ENCODE assay signal across 10 mouse cellular contexts in genomic region chr16:22067406-22067805, GRCm38 (mm10). TPM values are rescaled to one million over a fixed set of nuclear protein-coding genes. Genes with fewer than 3 reads are reported as not detected.
A peak's percentile ranks its signal among the peaks of the same experiment; 100 is the strongest.
DNase-seq lines count a peak whose midpoint lies in the region; ATAC-seq and TF ChIP-seq lines count a peak whose summit lies in the region.
"Had no signal": no experiment of that assay in that cellular context is flagged by ENCODE, and none has a peak within 500 bp of the region (broad histone marks: within the 10 kb centered on the region; RNA-seq: fewer than 3 reads in every experiment).

No protein-coding gene starts in this region.

- H3K79me2 ChIP-seq in heart, adult 2 months (replicated peaks; ENCODE audit: control insufficient read depth, insufficient read depth, low read length): no peaks in the 10 kb centered on the region

- no peak for ATAC-seq in heart, embryonic 12.5 days (ENCODE audit: insufficient number of reproducible peaks, low FRiP score)
- ATAC-seq in kidney, postnatal 0 days (replicated peaks; ENCODE audit: low FRiP score, low read depth): no peak

- no peaks in the 10 kb centered on the region for H3K27me3 ChIP-seq in heart, adult 2 months (ENCODE audit: control insufficient read depth, insufficient read depth, low read length)
- no peaks in the 10 kb centered on the region for H3K27me3 ChIP-seq in heart, embryonic 12.5 days (replicated peaks)
- no peaks in the 10 kb centered on the region for H3K27me3 ChIP-seq in kidney, postnatal 0 days (ENCODE audit: insufficient read depth, low read length)
- no peaks in the 10 kb centered on the region for H3K27me3 ChIP-seq in small intestine, adult 2 months (ENCODE audit: control insufficient read depth, insufficient read depth, low read length)
- H3K27me3 ChIP-seq: limb, embryonic 12.5 days; midbrain, embryonic 12.5 days had no signal

- no peaks in the 10 kb centered on the region for H3K36me3 ChIP-seq in heart, adult 2 months (ENCODE audit: control insufficient read depth, insufficient read depth, low read length)
- H3K36me3 ChIP-seq in heart, embryonic 12.5 days: peaks cover 98% of the 10 kb centered on the region
- H3K36me3 ChIP-seq in kidney, postnatal 0 days (ENCODE audit: insufficient read depth, low read length): peaks cover 65% of the 10 kb centered on the region
- peaks cover 27% of the 10 kb centered on the region for H3K36me3 ChIP-seq in small intestine, adult 2 months (ENCODE audit: control insufficient read depth, insufficient read depth, low read length)

- no peak overlapping the region for H3K9ac ChIP-seq in heart, adult 2 months (ENCODE audit: low read depth, low read length)
- H3K9ac ChIP-seq in heart, embryonic 12.5 days: no peak overlapping the region
- no peak overlapping the region for H3K9ac ChIP-seq in kidney, postnatal 0 days (ENCODE audit: low read depth, low read length)
- H3K9ac ChIP-seq: limb, embryonic 12.5 days; midbrain, embryonic 12.5 days had no signal

- no peak overlapping the region for H3K4me3 ChIP-seq in heart, adult 2 months
- no peak overlapping the region for H3K4me3 ChIP-seq in heart, embryonic 12.5 days
- H3K4me3 ChIP-seq in kidney, postnatal 0 days (replicated peaks; ENCODE audit: low read depth, low read length): no peak overlapping the region
- H3K4me3 ChIP-seq in small intestine, adult 2 months (ENCODE audit: low read depth, low read length): no peak overlapping the region
- no peak overlapping the region for H3K4me3 ChIP-seq in left cerebral cortex, adult 2 months
- H3K4me3 ChIP-seq: limb, embryonic 12.5 days; midbrain, embryonic 12.5 days had no signal

- WGBS in heart, adult 2 months: 52% methylated on average over 8 of the region's 8 CpGs
- WGBS in heart, embryonic 12.5 days: 89% methylated on average over 8 of the region's 8 CpGs
- 90% methylated on average over 8 of the region's 8 CpGs for WGBS in kidney, postnatal 0 days
- 82% methylated on average over 8 of the region's 8 CpGs for WGBS in small intestine, adult 2 months

- TF ChIP-seq CTCF in heart, adult 2 months (IDR thresholded peaks at IDR 0.05): no peak
- no peak for TF ChIP-seq CTCF in kidney, postnatal 0 days (IDR thresholded peaks at IDR 0.05; ENCODE audit: low read depth)
- no peak for TF ChIP-seq CTCF in small intestine, adult 2 months (IDR thresholded peaks at IDR 0.05; ENCODE audit: extremely low read depth, insufficient read length, insufficient replicate concordance, low read depth, low read length)
- TF ChIP-seq CTCF in left cerebral cortex, adult 2 months (IDR thresholded peaks at IDR 0.05): no peak

- peaks cover 4% of the 10 kb centered on the region for H3K4me1 ChIP-seq in heart, adult 2 months (ENCODE audit: control insufficient read depth, insufficient read depth, low read length)
- H3K4me1 ChIP-seq in heart, embryonic 12.5 days (replicated peaks): no peaks in the 10 kb centered on the region
- H3K4me1 ChIP-seq in kidney, postnatal 0 days (replicated peaks; ENCODE audit: insufficient read depth, low read length): no peaks in the 10 kb centered on the region
- no peaks in the 10 kb centered on the region; the same call in 1 of the 2 replicates for H3K4me1 ChIP-seq in small intestine, adult 2 months (ENCODE audit: control insufficient read depth, insufficient read depth, insufficient read length, low read length)
- H3K4me1 ChIP-seq: limb, embryonic 12.5 days; midbrain, embryonic 12.5 days had no signal

- no peak overlapping the region for H3K27ac ChIP-seq in heart, adult 2 months
- no peak overlapping the region for H3K27ac ChIP-seq in heart, embryonic 12.5 days (ENCODE audit: poor library complexity, severe bottlenecking)
- H3K27ac ChIP-seq in kidney, postnatal 0 days: no peak overlapping the region
- H3K27ac ChIP-seq in small intestine, adult 2 months (ENCODE audit: insufficient read depth, low read depth, low read length): 0 out of 2 replicates have a peak overlapping the region, but pooled peaks have one; percentile 0
- no peak overlapping the region for H3K27ac ChIP-seq in left cerebral cortex, adult 2 months
- H3K27ac ChIP-seq: limb, embryonic 12.5 days; midbrain, embryonic 12.5 days had no signal

- no peak for TF ChIP-seq POLR2A in heart, adult 2 months (IDR thresholded peaks at IDR 0.05; ENCODE audit: insufficient read depth, low read depth, low read length)
- no peak for TF ChIP-seq POLR2A in small intestine, adult 2 months (IDR thresholded peaks at IDR 0.05; ENCODE audit: low read depth, low read length)

- H3K4me2 ChIP-seq in heart, embryonic 12.5 days: no peak overlapping the region
- no peak overlapping the region for H3K4me2 ChIP-seq in kidney, postnatal 0 days (ENCODE audit: low read length)
- H3K4me2 ChIP-seq: limb, embryonic 12.5 days; midbrain, embryonic 12.5 days had no signal

- TF ChIP-seq EP300 in heart, adult 2 months (IDR thresholded peaks at IDR 0.05; ENCODE audit: insufficient read depth, low read depth, low read length): no peak

- no peaks in the 10 kb centered on the region for H3K9me3 ChIP-seq in heart, embryonic 12.5 days (replicated peaks)
- no peaks in the 10 kb centered on the region for H3K9me3 ChIP-seq in kidney, postnatal 0 days (replicated peaks; ENCODE audit: low read length)
- H3K9me3 ChIP-seq: limb, embryonic 12.5 days; midbrain, embryonic 12.5 days had no signal

- peak; percentile 38 to 65 for DNase-seq in heart, adult 2 months
- DNase-seq in fat pad, adult 2 months (ENCODE audit: extremely low read depth, low read depth, low spot score): peak; percentile 37
- peak; percentile 7 for DNase-seq in kidney, postnatal 0 days (ENCODE audit: low spot score)
- no peak for DNase-seq in B cell, adult 2 months
- DNase-seq in left cerebral cortex, adult 2 months (ENCODE audit: extremely low spot score in 1 of 2, low spot score in 2 of 2): no peak
- DNase-seq in urinary bladder, adult 18-20 months (ENCODE audit: low spot score in 2 of 2): no peak

- intact Hi-C loops in heart, adult 2 months (cut with DNase I): no loop called here
- intact Hi-C loops in left cerebral cortex, adult 2 months (cut with DNase I): no loop called here

RNA-seq across cellular contexts. Expression of gene Senp2, which starts 58.1 kb away (rescaled TPM):
- 10 to 100 TPM; 20.2 to 24.1 TPM for total RNA-seq in heart, adult 2 months (2021)
- 5.9 and 16.3 TPM in 2 replicates for polyA plus RNA-seq in heart, adult 2 months (2012; rRNA removed)
- polyA plus RNA-seq in heart, embryonic 12.5 days (2016; fragmentation: Nextera tagmentation; extraction: Ambion mirVana): 36.8 and 37.2 TPM in 2 replicates
- polyA plus RNA-seq in kidney, postnatal 0 days (2015; fragmentation: Nextera tagmentation; extraction: Ambion mirVana): 22.7 and 25.0 TPM in 2 replicates
- 2.2 and 5.3 TPM in 2 replicates for polyA plus RNA-seq in small intestine, adult 2 months (2012; rRNA removed)
- 100 to 1,000 TPM in 1 of 2 experiments, 10 to 100 TPM in 1; 94.9 to 100 TPM for total RNA-seq in left cerebral cortex, adult 2 months (2021)

Comparison
In these comparisons a context has a peak if more than half of its experiments do, and no peak if none do; other contexts are left out.
1. DNase-seq: peak in heart, adult 2 months (2 of 2), fat pad, adult 2 months (single experiment) and kidney, postnatal 0 days (single experiment); none in B cell, adult 2 months (0 of 2), left cerebral cortex, adult 2 months (0 of 2) and urinary bladder, adult 18-20 months (0 of 2).